Mouse (Mus musculus): ENCODE results near the gene Gnptab.

Gnptab gene

DNA sequence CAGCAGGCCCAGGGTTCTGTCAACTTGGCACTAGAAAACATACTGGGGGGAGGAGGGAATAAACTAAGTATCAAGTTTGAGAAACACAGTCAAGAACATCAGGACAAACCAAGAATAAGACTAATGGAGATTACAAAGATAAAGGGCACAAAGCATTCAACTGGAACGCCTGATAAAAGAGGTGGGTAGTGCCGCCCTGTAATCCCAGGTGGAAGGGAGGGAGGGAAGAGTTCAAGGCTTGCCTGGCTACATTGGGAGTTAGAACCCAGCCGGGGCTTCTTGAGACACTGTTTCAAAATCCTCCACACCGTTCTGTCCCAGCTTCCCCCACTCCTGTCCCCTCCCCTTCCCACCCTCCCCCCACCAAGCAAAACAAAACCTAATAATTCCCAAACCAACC lies 1.3 kb upstream of the Gnptab start:
- DNase-seq (ENCODE audit: low spot score), result no peak

DNA sequence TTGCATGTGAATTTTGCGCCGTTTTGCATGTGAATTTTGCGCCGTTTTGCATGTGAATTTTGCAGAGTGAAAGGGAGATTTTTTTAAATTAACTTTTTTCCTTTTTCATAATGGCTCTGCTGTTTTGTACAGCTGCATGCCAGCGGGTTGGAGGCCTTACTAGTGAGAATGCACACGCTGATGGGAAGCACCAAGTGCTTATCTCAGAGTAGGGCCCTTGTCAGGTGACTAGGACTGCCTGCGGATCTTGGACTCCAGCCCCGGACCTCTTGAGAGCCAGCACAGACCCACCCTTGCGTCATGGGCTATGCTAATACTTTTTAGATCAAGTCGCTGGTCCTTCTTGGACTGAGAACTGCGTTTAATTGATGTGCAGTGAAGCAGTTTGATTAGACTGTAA lies 1.1 kb downstream of the Gnptab start:
- DNase-seq (ENCODE audit: low spot score), result no peak

DNA sequence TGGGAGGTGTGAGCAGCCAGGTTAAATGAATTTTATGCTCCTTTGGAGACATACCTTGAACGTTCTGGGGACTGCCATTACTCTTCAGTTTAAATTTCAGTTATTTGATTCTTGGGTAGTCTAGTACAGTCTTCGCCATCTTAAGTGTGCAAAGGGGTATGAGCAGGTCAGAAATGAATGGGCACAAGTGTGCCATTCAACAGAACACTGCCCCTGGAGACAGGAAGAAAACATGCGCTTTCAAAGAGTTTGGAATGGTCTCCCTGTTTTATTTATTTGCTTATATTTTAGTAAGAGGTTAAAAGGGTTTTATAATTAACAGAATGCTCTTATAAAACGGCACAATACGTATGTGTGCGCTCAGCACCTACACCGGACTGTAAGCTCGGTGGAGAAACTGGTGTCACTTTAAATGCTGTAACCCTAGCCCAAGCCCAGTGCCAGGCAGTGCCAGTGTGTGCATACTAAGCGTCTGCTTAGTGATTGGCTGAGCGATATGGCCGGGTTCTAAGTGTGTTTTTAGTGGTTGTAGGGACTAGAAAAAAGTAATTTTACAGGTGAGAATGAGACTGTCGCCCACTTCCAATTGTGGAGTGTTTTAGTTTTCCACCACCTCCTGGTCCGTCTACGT lies 1.6 kb downstream of the Gnptab start:
- no peak for DNase-seq (ENCODE audit: low spot score)

DNA sequence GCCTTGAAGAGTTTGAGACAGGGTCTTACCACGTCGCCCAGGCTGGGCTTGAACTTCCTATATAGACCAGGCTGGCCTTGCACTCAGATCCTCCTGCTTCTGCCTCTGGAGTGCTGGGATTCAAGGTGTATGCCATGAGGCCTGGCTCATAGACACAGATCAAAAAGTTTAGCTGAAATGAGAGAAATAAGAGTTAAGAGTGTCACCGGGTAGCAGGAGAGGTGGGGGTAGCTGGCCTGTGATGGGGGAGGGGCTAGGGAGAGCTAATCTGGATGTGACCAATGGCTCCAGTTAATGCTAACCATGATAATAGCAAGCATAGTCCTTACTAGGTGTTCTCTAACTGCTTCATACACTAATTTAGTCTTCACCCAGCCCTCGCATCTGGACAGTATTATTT lies 2.4 kb downstream of the Gnptab start:
- no peak for DNase-seq (ENCODE audit: low spot score)

DNA sequence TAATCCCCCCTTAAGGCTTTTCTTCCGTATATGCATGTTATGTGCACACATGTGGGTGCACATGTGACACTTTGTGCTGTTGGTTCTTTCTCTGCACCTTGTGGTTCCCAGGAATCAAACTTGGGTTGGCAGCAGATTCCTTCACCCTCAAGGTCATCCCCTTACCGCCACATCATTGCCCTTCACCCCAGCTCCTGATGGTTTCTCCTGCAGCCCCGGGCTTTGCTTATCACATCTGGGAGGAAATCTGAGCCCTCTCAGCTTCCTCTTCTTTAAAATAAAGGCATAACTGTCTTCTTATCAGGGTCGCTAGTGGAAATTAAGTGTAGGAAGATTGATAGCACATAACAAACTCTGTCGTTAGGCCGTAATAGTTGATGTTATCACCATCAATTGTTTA lies 3.1 kb downstream of the Gnptab start:
- no peak for DNase-seq (ENCODE audit: low spot score)

DNA sequence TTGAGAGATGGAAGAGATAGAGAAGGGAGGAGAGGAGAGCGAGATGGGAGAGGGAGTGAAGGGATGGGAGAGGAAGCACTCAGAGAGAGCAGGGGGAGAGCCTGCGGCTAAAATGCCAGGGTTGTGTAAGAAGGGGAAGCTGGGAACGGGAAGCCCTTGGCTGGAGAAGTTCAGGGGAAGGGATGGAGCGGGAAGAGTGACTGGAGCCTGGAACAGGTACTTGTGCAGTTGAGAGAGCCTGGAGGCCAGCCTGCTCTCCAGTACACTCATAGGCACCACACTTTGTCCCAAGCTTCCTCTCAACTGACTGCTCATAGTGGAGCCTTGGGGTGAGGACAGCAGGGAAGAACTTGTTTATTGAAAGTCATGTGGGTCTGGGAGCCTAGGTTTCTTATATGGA lies 4.5 kb downstream of the Gnptab start:
- DNase-seq (ENCODE audit: low spot score), result no peak

DNA sequence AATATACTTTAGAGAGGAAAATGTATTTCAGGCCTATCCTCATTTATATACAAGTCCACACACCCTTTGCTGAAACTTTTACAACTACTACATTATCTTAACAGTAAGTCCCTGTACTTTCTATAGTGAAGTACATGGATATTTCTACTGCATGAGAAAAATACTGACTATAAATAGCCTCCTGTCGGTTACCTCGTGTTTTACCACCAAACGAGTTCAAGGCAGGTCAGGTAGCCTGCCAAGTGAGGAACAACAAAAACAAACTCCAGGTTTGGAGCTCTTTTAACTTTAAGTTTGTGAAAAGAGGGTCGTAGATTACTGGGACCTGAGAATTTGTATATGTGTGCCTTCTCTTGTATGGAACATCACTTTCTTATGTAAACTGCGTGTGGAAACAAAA lies 5.1 kb downstream of the Gnptab start:
- DNase-seq (ENCODE audit: low spot score), result no peak

DNA sequence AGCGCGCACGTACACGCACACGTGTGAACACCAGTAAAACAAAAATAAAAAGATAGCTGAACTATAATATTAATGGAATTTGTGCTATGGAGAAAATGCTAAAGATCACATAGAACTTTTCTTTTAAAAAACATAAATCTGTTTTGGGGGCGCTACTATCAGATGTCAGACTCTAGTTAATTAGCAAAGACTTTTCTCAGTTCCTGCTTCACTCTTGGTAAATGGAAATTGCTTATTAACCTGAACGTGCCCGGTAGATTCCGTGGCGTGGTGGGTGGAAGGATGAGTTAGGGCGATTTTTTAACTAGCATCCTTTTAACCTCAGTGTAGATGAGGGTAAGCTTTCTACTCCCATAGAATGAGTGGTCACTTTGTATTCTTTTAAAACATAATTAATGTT lies 6.4 kb downstream of the Gnptab start:
- DNase-seq (ENCODE audit: low spot score), result no peak

DNA sequence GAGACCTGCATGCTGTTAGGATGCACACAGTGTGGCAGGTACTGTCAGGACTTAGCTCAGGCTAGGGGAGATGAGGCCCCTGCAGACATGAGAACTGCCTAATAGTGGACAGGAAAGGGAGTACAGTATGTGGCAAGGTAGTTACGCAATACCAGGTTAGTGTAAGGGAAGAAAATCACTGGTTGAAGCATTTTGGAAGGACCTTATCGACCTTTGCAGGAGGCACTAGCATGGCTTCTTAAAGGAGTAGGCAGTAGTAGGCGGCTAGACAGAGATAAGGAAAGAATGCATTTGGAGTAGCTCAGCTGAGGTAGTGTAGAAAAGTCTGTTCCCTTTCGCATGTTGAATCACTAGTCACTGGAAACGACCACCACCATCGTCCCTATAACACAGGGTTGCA lies 6.8 kb downstream of the Gnptab start:
- no peak for DNase-seq (ENCODE audit: low spot score)

DNA sequence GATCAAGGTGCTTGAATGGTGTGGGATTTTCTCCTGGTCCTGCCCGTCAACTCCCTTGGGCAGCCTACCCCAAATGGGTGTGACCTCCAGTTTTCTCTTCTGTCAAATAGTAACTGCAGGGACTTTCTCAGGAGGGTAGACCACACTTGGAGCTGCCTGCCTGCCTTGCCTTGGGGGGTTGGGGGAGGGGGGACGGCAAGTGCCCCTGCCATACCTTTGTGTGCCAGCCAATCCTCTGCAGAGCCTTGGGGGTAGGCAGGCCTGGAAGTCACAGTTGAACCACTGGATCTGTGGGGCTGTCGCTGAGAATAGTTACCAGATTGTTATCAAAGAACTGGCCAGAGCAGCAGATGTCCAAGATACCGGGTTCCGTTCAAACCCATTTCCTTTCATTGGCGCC lies 7.3 kb downstream of the Gnptab start:
- DNase-seq (ENCODE audit: low spot score), result no peak

DNA sequence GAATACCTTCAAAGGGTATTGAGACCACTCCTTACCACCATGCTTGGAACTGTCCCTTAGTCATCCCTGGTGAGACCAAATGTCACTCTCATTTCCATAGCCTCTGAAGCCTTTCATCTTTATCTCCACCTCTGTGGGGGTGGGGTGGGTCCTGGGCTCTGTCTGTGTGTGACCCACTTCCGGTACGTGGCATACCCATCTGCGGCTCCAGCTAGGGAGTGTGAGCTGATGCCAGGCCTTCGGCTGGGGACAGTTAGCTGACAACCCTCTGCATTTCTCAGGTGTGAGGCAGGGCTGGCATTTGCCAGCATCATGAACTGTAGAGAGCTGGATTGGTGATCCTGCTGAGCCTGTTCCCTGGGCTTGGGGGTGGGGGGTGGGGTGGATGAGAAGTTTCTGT lies 10.6 kb downstream of the Gnptab start:
- DNase-seq (ENCODE audit: low spot score), result no peak

DNA sequence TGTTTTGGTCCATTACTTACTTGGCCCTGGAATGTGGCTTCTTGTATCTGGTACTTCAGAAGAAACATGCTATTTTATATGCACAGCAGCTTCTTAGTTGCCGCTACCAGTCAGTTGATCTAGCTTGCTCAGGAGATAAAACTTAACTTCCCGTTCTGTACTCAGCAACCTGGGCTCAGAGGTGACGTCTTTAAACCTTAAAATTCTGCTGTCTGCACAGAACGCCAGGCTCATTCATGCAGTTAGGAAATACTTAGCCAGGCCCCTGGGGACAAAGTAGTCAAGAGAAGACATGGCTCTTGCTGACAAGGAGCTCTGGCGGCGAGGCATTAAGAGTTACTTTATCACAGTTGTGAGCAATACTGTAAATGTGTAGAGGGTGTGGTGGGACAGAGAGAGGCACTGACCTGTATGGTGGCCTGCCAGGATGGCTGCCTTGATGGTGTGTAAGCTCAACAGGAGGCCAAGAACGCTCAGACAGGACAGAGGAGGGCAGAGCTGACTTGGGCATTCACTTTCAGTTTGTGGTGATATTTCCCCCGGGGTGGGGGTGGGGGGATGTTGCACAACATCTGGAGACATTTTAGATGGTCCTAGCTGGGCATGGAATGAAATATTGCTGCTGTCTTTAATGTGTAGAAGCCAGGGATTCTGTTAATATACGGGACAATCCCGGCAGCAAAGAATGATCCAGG lies 11.3 kb downstream of the Gnptab start:
- peak; percentile 79 for DNase-seq (ENCODE audit: low spot score)

DNA sequence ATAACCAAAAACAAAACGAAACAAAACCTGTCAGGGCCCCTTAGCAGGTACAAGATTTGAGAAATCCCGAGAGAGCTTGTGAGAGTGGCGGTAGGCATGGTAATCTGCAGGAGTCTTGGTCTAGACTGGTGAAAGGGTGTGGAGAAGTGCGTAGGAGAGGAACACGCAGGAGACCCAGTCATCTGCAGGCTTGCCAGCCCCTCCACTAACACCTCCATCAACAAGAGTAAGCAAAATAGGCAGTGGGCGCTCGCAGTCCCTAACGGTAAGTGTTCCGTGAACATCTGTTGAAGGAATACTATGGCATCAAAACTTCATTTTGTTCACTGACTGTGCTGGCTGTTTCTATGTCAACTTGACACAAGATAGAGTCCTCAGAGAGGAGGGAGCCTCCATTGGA lies 12.6 kb downstream of the Gnptab start:
- DNase-seq (ENCODE audit: low spot score), result no peak

DNA sequence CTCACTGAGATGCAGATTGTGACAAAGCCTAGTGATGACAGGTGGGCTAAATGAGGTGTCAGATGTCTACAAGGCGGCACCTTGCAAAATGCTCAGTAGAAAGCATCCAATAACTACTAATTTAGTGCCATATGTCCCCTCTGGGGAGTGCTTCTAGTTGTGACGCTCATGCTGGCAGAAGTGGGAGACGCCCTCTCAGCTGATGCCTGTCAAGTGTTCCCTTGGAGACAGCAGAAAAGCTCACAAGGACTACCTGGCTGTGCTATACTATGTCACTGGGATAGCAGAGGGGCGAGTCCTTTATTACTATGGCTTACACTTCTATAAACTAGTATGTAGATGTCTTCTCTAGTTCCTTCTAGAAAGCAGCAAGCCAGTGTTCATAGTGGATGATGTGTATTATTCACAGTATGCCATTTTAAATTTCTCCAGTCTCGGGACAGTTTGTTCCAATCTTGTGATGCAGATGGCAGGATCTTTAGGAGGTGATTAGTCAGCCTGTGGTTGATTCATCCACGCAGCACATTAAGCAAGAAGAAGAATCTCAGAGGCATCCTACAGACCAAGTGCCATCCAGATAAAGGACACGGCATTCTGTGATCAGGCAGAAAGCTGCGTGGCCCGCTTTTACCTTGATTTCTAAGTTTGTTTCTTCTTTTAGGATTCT lies 13.4 kb downstream of the Gnptab start:
- DNase-seq (ENCODE audit: low spot score), result no peak

DNA sequence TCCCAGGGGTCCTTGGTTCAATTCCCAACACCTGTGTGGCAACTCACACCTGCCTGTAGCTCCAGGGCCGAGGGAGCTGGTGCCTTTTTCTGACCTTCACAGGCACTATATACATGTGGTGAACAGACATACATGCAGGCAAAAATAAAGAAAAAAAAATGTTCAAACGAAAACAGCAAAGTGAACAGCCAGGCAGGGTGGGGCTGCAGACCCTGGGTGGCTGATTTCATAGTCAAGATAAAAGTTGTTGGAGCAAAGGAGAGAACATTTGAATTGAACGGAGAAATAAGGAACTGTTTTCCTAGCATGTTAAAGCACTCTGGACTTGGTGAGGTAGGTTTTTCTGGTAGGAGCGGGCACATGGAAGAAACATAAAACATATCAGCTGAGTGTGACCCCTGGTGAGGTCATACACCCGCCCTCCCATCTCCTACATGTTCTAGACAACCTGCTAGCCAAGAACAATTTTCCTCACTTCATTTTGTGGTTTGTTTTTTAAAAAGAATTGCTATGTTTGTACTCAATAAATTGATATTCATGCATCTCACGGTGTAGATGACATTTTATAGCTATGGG lies 19.8 kb downstream of the Gnptab start:
- no peak for DNase-seq (ENCODE audit: low spot score)

DNA sequence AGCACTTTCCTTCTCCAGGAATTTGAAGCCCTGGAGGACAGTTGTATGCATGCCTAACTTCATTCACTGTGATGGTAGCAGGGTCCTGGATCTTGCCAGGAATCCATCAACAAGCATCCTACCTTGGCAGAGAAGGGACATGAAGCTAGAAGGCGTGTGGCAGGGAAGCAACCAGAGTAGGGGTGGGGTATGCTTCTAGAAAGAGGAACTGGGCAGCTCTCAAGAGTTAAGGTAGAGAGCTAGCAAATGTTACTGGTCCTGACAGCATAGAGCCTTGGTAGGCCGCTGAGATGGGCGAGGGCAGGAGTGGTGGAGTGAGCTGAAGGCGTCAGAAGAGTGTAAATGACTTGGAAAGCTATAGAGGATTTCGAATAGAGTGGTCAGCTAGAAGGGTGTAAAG lies 20.3 kb downstream of the Gnptab start:
- DNase-seq (ENCODE audit: low spot score), result no peak

DNA sequence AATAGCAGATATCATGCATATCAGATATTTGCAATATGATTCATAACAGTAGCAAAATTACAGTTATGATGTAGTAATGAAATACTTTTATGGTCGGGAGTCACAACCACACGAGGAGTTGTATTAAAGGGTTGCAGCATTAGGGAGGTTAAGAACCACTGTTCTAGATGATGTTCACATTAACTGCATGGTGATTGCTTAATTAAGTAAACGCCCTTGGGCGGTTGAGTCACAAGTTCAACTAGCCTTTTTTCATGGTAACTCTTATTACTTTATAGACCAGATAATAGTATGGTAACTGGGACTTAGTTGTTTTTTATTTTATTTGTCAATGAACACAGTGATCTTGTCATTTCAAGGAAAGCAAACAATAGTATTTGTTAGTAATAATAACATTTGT lies 24.1 kb downstream of the Gnptab start:
- no peak for DNase-seq (ENCODE audit: low spot score)

DNA sequence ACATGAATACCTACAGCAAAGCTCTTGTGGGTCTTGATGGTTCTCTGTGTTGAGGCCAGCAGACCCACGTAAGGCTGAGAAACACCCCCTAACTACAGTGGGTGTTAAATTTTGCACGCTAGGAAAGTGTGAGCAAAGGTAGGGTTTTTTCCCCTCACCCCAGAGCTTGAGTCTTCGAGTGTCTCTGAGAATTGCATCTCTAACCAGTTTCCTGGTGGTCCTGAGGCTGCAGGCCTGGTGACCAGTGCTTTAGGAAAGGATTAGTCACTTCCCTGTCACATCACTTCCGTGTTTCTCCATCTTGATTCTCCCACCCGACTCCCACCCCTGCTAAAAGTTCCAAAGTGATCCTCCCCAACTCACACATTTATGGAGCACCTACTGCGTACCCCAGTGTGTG lies 25.3 kb downstream of the Gnptab start:
- no peak for DNase-seq (ENCODE audit: low spot score)

DNA sequence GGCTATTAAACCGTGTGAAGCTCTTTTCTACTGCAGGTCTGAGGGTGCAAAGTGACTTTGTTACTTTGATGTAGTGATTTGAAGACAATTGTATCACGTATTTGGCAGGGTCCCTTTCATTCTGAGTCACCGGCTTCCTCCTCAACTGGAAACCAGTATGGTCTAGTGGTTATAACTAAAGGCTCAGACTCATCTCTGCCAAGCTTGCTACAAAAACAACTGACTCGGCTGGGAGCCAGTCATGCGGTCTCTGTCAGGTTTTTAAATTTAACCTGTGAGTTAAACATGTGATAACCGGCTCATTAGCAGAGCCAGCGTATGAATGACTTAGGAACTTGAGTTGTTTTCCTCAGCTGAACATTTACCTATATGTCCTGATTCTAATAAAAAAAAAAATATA lies 26.9 kb downstream of the Gnptab start:
- DNase-seq (ENCODE audit: low spot score), result no peak

DNA sequence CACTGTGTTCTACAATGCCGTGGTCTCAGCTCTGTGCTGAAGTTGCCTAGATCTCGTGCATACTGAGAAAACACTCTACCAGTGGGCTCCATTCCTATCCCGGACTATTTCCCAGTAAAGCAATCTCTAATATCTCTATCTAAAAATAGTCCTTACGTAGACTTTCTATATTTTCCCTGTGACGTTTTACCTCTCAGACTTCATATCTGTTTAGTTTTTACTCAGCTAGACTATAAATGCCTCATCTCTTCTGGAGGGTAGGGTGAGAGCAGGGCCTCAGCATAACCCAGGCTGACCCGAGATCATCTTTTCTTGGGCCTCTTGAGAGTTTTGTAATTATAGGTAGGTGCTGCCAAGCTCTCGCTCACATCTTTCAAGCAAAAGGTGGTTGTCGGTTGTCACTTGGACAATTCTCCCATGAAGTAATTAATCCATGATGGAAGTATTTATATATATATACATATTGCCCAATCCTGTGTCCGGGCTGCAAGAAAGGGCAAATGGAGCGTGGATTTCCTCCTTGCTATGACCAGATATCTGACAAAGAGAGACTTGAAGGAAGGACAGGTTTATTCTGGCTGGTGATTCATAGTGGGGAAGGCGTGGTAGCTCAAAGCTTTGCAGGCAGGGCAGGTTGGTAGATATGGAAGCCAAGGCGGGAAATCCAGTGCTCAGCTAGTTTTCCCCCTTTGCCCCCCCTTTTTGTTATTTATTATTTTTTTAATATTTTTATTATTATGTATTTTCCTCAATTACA lies 29.1 kb downstream of the Gnptab start:
- DNase-seq (ENCODE audit: low spot score), result no peak

DNA sequence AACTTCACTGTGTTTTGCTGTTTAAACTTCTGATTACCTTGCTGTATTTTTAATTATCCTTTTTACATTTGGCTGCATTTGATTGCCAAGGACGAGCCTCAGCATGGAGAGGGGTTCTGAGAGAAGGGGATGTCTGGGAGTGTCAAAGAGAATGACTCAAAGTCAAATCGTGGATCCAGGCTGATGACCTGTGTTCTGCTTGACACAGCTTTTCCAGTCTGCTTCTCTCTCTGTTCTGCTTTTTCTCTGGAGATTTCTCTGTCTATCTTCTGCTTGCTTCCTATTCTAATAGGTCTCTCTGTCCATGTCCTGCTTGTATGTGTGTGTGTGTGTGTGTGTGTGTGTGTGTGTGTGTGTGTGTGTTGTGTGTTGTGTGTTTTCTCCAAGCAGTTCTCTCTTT lies 30.8 kb downstream of the Gnptab start:
- no peak for DNase-seq (ENCODE audit: low spot score)

DNA sequence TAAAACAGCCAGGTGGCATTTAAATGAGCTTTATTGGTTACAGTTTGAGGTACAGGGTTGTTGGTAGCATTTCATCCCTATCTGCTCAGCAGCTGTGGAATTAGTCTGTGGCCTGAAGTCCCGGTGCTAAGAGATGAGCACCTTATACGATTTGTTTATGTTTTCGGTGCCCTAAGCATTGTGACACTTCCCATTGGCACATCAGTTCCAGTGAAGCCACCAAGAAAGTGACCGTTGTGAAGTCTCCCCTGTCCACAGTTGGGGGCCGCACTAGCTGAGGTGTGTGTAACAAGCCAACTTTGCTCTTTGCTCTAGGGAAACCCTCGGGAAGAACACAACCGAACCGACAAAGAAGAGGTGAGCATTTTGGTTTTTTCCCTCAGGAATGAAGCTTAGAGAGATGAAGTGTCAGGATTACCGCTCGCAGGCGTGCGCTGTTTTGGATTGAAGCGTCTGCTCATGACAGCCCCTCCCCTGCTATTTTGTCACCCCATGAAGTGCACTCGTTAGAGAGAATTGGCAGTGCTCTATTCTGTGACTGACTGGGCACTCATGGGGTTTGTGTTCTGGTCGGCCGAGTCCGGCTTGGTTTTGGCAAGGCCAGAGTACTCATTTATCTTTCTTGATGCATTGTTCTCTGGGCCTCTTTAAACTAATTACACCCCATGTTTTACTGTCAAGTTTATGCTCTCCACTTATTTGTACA lies 33.5 kb downstream of the Gnptab start:
- no peak for DNase-seq (ENCODE audit: low spot score)

Data from adipocyte (in vitro differentiated cells).